Mouse (Mus musculus) spleen, postnatal 4 days (tissue): Measurements from ENCODE around the gene Olfr1512.
"Not testable (repeated sequence)": the region's sequence is repeated elsewhere in the genome, so short reads cannot be mapped to it uniquely, and the experiment has no call there.

ENCODE experiments used
- DNase-seq, 2 experiments: peaks; one replicate each; pipeline ENCODE4 v3.0.0; 2022; ENCODE audit warnings: low spot score in 2 of 2

The Olfr1512 gene

DNA sequence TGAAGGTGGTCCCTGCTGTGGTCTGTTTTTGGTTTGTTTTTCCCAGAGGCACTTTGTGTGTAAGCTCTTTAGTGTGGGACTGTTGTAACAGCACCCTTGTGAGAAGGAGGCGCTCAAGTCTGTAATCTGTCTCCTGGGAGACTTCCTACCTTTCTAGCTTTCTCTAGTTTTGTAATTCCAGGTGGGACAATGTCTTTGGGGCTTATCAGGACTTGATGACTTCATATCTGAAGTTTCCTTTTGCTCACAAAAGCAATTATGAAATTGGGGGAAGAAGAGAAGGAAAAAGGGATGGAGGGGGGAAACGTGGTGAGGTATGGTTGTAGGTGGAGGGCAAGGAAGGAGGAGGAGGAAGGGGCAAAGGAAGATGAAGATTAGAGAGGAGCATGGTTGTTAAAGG is at the start of gene Olfr1512:
Olfr1512 (minus strand) TSS at position 101 of the 400 bp plus-strand sequence.
- DNase-seq: no peak

DNA sequence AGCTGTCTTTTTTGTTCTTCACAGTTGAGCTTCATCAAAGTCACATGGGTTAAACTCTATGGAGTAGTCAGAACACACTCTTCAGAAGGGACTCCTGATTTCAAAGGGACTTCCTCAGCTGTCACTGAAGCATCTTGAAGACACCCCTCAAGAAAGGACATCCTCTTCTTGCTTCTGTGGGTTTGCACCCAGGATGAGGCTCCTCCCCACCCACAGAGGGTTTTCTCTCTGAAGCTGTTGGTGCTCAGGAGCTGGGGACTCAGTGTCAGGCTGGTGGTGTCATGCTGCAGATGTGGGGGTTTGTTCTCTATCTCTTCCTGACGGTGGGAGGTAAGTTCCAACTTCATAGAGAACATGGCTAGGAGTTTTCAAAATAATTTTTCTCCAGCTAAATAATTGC is 48.7 kb upstream of the Olfr1512 start:
- no peak for DNase-seq

DNA sequence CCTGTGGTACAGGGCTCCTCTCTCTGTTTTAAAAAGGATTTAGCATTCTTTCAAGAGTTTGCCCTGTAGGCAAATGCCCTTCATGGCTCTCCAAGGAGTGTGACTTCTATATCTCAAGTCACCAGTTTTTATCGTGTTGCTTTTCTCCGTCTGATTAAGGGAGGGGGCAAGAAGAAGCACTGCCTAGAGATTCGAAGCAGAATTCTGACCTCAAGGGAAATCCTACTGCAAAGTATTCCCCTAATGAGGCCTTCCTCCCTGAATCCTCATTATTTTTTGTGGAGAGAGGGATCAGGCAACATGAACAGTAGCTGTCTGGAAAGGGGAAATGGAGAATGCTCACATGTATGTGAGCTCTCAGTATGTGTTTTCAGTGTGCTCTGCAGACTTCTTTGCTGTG is 35.3 kb upstream of the Olfr1512 start, which contains the start of gene Olfr1510:
Olfr1510 (minus strand) TSS at position 101 of the 400 bp plus-strand sequence.
- DNase-seq: no peak

DNA sequence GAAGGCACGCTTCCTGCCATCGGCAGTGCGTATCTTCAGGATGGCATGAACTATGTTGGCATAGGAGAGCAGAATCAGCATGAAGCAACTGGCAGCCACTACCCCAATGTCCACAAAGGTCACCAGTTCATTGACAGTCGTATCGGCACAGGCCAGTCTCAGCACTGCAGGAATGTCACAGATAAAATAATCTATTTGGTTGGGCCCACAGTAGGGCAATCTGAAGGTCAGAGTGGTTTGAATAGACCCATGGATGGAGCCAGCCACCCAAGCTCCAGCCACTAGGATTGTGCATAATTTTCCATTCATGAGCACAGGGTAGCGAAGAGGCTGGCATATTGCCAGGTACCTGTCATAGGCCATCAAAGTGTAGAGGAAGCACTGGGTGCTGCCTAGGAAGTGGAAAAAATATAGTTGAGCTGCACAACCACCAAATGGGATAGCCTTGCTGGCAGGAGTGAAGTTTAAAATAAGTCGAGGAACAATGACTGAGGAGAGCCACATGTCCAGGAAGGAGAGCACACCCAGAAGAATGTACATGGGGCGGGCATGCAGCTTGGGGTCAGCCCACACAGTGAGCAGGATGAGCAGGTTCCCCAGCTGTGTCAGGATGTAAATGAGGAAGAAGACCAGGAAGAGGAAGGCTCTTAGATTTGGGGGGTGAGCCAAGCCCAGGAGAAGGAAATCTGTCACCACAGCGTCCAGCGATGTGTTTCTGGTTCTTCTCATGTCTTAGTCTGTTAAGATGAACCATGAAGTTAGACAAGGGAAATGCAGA is 31.4 kb upstream of the Olfr1512 start:
- DNase-seq: not testable (repeated sequence)

DNA sequence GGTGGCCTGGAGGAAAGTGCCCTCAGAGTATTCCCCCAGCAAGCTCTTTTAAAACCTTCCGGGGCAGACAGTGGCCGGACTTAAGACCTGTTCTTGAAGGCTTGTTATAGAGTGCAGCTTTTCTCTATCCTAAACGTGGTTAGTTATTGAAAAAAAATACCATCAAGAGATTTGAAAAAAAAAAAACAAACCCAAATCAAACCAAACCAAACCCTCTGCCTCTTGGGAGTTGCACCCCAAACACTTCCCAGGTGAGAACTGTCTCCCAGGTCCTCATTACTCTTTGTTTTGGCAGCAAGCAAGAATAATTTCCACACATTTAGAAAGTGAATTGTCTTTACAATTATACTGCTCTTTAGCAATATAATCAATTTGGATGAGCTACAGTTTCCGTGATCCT is 18.3 kb upstream of the Olfr1512 start, which contains the start of gene Olfr1511:
Olfr1511 (minus strand) TSS at position 101 of the 400 bp plus-strand sequence.
- no peak for DNase-seq

DNA sequence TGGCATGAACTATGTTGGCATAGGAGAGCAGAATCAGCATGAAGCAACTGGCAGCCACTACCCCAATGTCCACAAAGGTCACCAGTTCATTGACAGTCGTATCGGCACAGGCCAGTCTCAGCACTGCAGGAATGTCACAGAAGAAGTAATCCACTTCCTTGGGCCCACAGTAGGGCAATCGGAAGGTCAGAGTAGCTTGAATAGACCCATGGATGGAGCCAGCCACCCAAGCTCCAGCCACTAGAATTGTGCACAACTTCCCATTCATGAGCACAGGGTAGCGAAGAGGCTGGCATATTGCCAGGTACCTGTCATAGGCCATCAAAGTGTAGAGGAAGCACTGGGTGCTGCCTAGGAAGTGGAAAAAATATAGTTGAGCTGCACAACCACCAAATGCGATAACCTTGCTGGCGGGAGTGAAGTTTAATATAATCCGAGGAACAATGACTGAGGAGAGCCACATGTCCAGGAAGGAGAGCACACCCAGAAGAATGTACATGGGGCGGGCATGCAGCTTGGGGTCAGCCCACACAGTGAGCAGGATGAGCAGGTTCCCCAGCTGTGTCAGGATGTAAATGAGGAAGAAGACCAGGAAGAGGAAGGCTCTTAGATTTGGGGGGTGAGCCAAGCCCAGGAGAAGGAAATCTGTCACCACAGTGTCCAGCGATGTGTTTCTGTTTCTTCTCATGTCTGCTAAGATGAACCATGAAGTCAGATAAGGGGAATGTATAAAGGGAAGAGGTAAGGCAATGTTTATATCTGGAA is 11.3 kb upstream of the Olfr1512 start:
- not testable (repeated sequence) for DNase-seq

DNA sequence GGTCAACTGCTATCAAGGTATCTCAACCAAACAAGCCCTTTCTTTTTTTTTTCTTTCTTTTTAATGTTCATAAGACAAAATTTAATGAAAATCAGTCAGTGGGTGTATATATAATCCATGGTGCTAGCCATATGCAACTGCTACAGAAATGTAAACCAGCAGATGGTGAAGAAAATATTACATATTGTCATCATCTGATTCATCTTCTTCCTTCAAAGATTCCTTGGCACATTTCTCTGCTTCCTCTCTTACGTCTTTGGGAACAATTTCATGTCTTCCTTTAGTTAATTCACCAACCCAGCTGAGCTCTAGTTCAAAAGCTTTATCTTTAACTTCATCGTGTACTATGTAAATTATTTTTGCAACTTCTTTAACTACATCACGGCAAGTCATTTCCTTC is 10.2 kb downstream of the Olfr1512 start:
- no peak for DNase-seq

DNA sequence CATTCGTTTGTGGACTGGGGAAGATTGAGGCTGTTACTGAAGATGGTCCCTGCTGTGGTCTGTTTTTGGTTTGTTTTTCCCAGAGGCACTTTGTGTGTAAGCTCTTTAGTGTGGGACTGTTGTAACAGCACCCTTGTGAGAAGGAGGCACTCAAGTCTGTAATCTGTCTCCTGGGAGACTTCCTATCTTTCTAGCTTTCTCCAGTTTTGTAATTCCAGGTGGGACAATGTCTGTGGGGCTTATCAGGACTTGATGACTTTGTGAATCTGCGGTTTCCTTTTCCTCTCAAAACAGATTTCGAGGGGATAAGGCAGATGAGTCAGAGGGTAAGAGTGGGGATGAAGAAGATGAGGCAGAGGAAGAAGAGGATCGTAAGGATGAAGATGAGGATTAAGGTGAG is 22.7 kb downstream of the Olfr1512 start, which contains the start of gene Olfr1513:
Olfr1513 (minus strand) TSS at position 101 of the 400 bp plus-strand sequence.
- DNase-seq: no peak

DNA sequence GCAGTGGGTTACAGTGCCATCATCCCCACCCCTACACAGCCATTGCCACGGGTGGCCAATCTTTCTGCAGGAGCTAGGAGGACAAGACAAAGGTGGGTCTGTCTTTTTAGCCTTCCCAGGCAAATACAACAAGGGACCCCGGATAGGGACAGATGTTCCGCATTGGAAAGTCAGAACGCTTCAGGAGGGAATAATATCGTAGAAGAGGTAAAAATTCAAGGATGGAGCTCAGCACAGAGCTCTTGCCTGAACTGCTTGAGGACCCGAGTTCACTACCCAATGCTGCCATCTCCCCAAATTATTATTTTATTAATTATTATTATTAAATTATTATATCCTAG is 39.5 kb downstream of the Olfr1512 start:
- DNase-seq: peak in 1 of 2 experiments; percentile 51

DNA sequence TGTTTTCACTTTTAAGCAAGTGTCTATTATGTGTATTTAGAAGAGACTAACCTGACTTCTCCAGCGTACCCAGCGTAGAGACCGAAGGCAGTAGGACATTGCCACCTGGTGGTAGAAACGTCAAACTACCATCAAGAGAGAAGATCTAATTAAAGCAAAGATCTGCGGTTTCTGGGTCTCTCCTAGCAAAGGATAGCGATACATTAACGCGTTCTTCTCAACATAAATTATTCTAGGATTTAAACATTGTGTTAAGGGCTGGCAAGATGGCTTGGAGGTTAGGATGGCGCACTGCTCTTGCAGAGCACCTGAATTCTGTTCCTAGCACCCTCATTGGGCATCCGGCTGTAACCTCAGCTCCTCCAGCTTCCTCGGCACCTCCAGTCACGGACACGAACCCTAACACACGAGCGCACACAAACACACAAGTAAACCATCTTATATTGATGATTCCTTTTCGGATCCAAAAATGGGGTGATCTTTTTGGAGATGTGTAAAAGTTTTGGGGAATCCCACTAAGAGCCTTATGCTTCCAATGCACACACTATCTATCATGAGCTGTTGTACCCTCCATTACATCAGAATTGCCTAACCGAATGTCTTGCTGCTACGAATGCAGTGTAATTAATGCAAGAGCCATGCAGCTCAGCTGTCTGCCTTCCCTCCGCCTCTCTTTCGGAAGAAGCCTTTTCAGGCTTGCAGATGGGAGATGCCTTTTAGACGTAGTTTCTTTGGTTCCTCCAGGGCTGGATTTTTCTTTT is 40.0 kb downstream of the Olfr1512 start:
- peak; percentile 37 to 66 for DNase-seq

DNA sequence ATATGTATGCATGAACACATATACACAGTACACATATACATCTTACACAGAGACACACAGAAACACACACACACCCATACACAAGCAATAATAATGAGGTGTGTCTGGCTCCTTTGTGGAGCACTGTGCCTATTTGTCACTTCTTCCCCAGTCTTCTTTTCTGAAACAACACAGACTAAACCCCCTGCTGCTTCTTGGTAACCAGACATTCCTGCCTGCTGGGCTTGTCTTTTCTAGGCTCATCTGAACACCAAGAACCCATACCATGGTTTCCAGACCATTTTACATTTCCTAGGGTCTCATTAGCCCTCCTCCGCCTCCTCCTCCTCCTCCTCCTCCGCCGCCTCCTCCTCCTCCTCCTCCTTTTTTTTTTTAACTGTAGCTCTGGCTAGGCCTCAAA is 46.8 kb downstream of the Olfr1512 start:
- DNase-seq: no peak

DNA sequence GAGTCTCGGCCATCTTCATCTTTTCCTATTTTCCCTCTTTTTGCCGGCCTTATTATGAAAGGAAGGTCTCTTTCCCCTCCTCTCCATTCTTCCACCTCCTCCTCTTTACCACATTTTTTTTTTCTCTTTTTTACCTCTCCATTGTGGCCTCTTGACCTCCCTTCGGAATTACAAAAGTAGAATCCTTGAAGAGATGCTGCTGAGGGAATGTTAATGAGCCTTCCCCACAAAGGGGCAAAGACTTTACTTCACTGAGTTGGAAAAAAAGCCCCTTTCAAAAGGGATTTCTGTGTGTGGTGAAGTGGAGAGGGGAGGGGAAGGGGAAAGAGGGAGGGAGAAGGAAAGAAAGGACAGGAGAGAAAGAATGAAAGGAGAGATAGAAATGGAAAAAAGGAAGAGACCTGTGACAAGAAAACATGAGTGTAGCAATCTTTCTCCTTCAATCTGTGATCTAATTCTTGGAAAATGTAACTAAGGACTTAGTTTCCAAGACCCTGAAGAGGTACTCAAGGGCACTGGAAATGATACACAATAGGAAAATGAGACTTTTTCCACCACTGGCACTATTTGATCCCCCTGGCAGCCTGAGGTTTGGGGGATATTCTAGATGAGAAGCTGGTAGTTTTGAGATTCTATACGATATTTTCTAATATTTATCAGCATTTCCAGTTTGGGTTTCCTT is 47.8 kb downstream of the Olfr1512 start:
- DNase-seq: no peak

DNA sequence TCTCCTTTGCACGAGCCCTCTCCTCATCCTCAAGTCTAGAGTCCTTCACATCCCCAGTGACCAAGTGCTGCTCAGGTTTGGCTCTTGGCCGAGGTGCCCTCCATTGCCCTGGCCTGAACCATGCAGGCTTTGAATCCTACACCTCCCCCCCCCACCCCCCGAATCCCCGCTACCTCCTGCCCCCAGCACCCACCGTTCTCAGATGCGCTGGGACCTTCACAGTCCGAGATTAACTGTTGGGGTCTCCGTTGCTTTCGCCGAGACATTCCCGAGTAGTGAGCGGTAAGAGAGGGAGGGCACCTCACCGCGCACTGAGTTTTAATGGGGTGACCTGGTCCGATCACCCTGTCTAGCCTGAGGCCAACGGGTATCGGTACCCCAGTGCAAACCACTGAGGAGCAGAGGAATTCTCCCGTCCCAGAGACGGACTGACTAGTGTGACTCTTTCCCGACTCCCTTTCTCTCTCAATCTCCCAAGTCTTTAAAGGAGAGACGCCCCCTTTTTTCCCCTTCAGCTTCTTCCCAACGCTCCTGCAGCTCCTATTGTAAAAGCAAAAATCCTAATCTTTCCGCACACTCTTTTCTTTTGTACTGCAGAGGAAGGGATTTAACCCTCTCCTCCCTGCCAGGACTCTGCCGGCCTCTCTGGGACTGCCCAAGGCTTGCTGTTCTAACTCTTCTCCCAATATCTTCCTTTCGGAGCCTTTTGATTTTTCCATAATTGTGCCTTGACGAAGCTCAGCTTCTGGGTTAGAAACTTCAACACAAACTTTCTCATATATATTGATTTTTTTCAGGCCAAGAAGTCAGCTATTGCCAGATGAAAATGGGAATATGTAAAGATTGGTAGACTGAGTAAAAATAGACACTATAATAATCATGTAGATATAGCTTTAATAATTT is 50.8 kb downstream of the Olfr1512 start, which contains the start of gene Sall2:
Sall2 (minus strand) TSS at position 853 of the 903 bp plus-strand sequence.
- no peak for DNase-seq

DNA sequence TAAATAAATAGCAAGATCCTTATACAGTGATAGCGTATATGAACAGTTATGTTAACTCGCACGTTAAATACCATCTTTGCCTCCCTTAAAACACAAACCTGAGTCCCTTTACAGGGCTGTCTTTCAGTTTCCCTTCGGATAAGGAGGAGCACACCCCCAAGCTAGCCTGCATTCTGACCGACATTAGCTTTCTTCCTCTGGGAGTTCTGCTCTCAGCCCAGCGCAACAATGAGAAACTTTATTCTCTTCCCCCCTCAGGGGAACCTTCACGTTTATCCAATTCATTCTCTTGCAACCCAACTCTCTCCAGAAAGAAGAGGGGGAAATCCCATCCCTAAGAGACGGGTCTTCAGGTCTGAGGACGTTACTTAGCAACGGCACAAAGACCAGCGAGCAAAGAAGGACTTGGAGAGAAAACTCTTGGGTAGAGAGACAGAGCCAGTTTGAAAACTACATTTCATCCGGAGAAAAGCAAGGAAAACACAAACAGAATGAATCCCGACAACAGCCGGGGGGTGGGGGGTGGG is 51.5 kb downstream of the Olfr1512 start:
- DNase-seq: no peak

DNA sequence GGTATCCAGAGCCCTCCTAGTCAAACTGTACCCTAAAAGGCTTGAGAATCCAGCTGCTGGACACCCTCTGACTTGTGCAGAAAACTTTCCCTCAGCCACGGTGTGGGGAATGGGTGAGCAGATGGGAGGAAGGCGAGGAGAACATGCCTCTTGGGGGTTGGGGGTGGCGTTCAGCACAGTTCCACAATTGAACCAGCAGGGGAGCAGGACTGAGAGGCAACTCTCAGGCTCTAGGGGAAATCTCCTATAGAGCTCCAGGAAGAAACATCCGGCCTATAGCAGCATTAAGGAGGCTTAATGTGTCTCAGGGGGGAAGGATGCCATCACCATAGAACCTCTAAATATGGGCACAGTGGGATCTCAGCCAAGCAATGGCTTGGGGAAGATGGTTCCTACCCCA is 53.1 kb downstream of the Olfr1512 start:
- no peak for DNase-seq
